Mouse (Mus musculus): ENCODE measurements around the gene Slc35e2. TPM values are rescaled to one million over a fixed set of nuclear protein-coding genes. Genes with fewer than 3 reads are reported as not detected.
"Not testable (repeated sequence)": the region's sequence is repeated elsewhere in the genome, so short reads cannot be mapped to it uniquely, and the experiment has no call there.

Slc35e2 gene
- polyA plus RNA-seq, 1 experiment from 2014 or later, result 9.5 TPM

DNA sequence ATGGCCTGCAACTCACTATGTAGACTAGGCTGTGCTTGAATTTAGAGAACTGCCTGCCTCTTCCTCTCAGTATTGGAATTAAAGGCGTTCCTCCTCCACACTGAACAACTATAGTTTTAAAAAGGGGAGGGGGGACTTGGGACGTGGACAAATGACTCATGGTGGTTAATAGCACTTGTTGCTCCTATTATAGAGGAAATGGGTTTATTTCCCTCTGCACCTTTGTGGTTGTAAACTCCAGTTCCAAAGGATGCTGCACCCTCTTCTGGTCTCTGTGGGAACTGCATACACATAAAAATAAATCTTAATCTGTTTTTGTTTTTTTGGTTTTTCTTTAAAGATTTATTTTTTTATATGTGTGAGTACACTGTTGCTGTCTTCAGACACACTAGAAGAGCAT is 33.0 kb upstream of the Slc35e2 start:
- Histone ChIP-seq H3K36me3 (no peaks in the 10 kb centered on the region), H3K4me3 (no peak overlapping the region), H3K27ac (no peak overlapping the region), H3K9me3 (no peaks in the 10 kb centered on the region), H3K27me3 (ENCODE audit: insufficient read depth, poor library complexity, severe bottlenecking) (no peaks in the 10 kb centered on the region), H3K4me1 (peaks cover 33% of the 10 kb centered on the region)
- no peak for DNase-seq (ENCODE audit: low spot score)
- WGBS, result 39% methylated on average over 2 of the region's 2 CpGs

DNA sequence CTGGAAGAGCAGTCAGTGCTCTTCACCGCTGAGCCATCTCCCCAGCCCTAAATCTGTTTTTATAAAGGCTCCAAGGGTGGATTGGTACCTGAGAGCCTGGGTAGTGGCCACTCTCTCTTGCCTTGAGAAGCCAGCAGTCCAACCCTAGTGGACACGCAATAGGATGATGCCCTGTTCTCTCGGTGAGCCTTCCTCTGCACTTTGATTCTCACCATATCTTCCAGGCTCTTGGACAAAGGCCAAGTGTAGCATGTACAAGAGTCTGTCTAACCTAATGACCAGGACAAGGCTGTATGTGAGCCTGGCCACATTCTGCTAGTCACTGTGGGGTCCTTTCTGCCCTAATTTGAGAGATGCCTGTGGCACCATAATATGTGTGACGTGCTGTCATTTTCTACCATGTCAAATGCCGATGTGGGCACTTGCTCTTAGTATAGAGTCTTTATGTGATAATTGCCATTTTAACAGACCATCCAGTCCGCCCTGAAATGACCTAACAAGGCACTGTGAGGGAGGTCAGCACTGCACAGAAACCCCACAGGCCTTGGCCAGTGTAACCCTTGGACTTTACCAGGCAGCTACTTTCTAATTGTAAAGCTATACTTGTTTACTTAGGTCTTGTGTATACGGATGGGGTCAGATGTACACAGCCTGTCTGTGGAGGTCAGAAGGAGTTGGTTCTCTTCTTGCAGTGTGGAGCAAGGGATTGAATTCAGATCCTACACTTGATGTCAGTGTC is 32.4 kb upstream of the Slc35e2 start:
- H3K27me3 ChIP-seq (ENCODE audit: insufficient read depth, poor library complexity, severe bottlenecking), result no peaks in the 10 kb centered on the region
- no peak for DNase-seq (ENCODE audit: low spot score)
- H3K27ac ChIP-seq, result no peak overlapping the region
- H3K9me3 ChIP-seq, result no peaks in the 10 kb centered on the region
- H3K4me1 ChIP-seq, result peaks cover 28% of the 10 kb centered on the region
- no peak overlapping the region for H3K4me3 ChIP-seq
- 86% methylated on average over 7 of the region's 7 CpGs for WGBS
- H3K36me3 ChIP-seq, result no peaks in the 10 kb centered on the region

DNA sequence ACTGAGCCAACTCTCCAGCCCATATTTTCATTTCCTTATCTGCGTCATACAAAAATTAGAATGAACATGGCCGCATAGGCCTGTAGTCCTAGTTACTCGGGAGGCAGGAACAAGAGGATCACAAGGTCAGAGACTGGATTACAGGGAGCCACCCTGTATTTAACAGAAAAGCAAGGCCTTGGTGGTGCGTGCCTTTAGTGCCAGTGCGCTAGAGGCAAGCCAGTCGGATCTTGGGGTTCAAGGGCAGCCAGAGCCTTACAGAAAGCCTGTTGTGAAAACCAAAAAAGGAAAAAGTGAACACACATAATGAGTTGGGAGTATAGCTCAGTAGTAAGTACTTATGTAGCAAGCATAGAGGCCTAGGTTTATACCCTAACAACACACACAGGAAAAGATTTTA is 31.4 kb upstream of the Slc35e2 start:
- no peak overlapping the region for H3K4me3 ChIP-seq
- H3K4me1 ChIP-seq, result peaks cover 18% of the 10 kb centered on the region
- no peaks in the 10 kb centered on the region for H3K9me3 ChIP-seq
- WGBS, result 88% methylated on average over 6 of the region's 6 CpGs
- no peaks in the 10 kb centered on the region for H3K27me3 ChIP-seq (ENCODE audit: insufficient read depth, poor library complexity, severe bottlenecking)
- no peaks in the 10 kb centered on the region for H3K36me3 ChIP-seq
- no peak for DNase-seq (ENCODE audit: low spot score)
- H3K27ac ChIP-seq, result no peak overlapping the region

DNA sequence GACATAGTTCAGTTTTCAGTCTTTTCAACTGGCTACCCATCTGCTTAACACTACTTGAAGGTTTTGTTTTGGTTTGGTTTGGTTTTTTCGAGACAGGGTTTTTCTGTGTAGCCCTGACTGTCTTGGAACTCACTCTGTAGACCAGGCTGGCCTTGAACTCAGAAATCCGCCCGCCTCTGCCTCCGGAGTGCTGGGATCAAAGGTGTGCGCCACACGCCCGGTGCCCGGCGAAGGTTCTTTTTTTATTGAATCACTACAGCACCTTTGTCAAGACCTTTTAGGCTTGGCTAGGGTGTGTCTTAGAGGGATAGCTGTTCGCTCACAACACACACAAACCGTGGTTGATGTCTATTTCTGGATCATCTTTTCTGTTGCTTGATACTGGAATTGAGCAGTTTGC is 30.9 kb upstream of the Slc35e2 start:
- WGBS, result 92% methylated on average over 11 of the region's 11 CpGs
- not testable (repeated sequence) for H3K36me3 ChIP-seq; DNase-seq (ENCODE audit: low spot score); H3K9me3 ChIP-seq; H3K4me3 ChIP-seq; H3K27me3 ChIP-seq (ENCODE audit: insufficient read depth, poor library complexity, severe bottlenecking); H3K27ac ChIP-seq
- peaks cover 13% of the 10 kb centered on the region for H3K4me1 ChIP-seq

DNA sequence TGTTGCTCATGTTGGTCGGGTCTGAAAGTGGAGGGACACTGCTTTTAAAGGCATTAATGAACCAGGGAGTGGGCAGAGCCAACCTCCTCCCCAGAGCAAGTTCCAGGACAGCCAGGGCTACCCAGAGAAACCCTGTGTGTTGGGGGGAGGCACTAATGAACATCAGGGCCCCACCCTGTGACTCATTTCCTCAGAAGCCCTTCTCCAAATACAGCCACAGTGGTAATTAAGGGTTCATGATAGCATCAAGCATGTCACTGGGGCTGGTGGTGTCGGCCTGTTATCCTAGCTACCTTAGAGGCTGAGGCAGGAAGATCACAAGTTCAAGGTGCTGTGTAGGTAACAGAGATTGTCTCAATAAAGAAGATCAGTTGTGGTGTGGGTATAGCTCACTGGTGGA is 29.8 kb upstream of the Slc35e2 start:
- peaks cover 7% of the 10 kb centered on the region for H3K4me1 ChIP-seq
- WGBS, result 73% methylated on average over 2 of the region's 2 CpGs
- H3K36me3 ChIP-seq, result no peaks in the 10 kb centered on the region
- no peak overlapping the region for H3K27ac ChIP-seq
- no peaks in the 10 kb centered on the region for H3K9me3 ChIP-seq
- H3K27me3 ChIP-seq (ENCODE audit: insufficient read depth, poor library complexity, severe bottlenecking), result no peaks in the 10 kb centered on the region
- H3K4me3 ChIP-seq, result no peak overlapping the region
- no peak for DNase-seq (ENCODE audit: low spot score)

DNA sequence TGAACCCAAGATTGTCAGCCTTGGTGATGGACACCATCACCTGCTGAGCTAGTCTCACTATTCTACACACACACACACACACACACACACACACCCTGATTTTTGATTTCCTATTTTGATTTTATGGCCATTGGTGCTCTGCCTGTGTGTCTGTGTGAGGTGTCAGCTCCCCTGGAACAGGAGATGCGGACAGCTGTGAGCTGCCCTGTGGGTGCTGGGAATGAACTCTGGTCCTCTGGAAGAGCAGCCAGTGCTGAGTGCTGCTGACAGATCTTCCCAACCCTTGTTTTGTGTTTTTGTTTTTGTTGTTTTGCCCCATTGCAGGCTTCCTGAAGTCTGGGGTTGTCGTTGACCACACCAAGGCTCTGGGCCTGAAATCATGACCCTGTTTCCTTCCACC is 28.1 kb upstream of the Slc35e2 start:
- Histone ChIP-seq H3K36me3 (peaks cover 13% of the 10 kb centered on the region), H3K27ac (no peak overlapping the region), H3K9me3 (no peaks in the 10 kb centered on the region), H3K4me3 (no peak overlapping the region), H3K27me3 (ENCODE audit: insufficient read depth, poor library complexity, severe bottlenecking) (no peaks in the 10 kb centered on the region), H3K4me1 (peaks cover 5% of the 10 kb centered on the region)
- DNase-seq (ENCODE audit: low spot score), result no peak
- 90% methylated on average over 2 of the region's 2 CpGs for WGBS

DNA sequence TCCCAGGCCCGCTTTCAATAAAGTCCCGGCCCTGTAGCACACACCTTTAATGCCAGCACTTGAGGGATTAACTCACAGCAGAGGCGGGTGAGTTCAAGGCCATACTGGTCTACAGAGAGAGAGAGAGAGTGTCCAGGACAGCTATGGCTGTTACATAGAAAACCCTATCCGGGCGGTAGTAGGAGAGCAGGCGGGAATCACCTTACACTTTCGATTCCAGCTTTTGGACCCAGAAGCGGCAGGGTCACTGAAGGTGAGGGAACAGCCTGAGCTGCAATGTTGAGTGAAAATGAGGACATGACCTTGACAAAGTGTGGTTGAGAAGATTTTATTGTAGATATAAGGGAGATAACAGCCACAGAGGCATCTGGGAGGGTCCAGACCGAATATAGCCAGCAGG is 27.3 kb upstream of the Slc35e2 start:
- DNase-seq (ENCODE audit: low spot score), result no peak
- H3K27me3 ChIP-seq (ENCODE audit: insufficient read depth, poor library complexity, severe bottlenecking), result no peaks in the 10 kb centered on the region
- H3K27ac ChIP-seq, result no peak overlapping the region
- H3K4me1 ChIP-seq, result peaks cover 5% of the 10 kb centered on the region
- WGBS, result 91% methylated on average over 9 of the region's 9 CpGs
- H3K36me3 ChIP-seq, result peaks cover 21% of the 10 kb centered on the region
- no peak overlapping the region for H3K4me3 ChIP-seq
- H3K9me3 ChIP-seq, result no peaks in the 10 kb centered on the region

DNA sequence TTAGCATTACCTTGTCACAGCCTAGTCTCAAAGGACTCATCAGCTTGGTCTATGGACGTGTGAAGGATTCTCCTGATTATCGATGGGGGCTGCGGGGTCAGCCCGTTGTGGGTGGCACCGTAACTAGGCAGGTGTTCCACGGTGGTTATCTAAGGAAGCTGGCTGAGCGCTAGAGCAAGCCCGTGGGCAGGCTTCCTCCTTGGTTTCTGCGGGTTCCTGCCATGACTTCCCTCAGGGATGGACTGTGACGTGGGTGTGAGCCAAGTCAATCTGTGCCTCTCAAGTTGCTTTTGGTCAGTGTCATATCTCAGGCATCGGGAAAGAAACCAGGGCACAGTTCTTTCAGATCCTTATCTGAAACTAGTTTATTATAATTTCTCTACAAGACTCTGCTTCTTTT is 26.3 kb upstream of the Slc35e2 start:
- no peak for DNase-seq (ENCODE audit: low spot score)
- H3K4me3 ChIP-seq, result no peak overlapping the region
- H3K27me3 ChIP-seq (ENCODE audit: insufficient read depth, poor library complexity, severe bottlenecking), result no peaks in the 10 kb centered on the region
- 82% methylated on average over 11 of the region's 11 CpGs for WGBS
- no peaks in the 10 kb centered on the region for H3K9me3 ChIP-seq
- H3K36me3 ChIP-seq, result peaks cover 31% of the 10 kb centered on the region
- no peak overlapping the region for H3K27ac ChIP-seq
- peaks cover 5% of the 10 kb centered on the region for H3K4me1 ChIP-seq

DNA sequence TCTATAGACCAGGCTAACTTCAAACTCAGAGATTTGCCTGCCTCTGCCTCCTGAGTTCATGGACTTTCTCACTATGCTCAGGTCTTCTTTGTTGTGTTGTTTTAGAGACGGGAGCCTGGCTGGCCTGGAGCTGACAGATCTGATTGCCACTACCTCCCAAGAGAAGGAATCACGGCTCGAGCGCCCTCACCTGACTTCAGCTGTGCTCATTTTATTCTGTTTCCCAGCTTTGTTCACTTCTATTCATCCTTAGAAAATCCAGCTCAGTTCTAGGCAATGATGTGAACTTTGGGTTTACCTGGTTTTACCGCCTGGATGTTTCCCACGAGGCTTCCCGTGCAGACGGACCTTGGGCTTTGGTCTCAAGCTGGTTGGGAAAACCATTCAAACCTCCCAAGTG is 25.7 kb upstream of the Slc35e2 start:
- Histone ChIP-seq H3K27me3 (ENCODE audit: insufficient read depth, poor library complexity, severe bottlenecking) (no peaks in the 10 kb centered on the region), H3K4me3 (no peak overlapping the region), H3K9me3 (no peaks in the 10 kb centered on the region), H3K4me1 (peaks cover 5% of the 10 kb centered on the region), H3K27ac (no peak overlapping the region), H3K36me3 (peaks cover 32% of the 10 kb centered on the region)
- 88% methylated on average over 8 of the region's 8 CpGs for WGBS
- no peak for DNase-seq (ENCODE audit: low spot score)

DNA sequence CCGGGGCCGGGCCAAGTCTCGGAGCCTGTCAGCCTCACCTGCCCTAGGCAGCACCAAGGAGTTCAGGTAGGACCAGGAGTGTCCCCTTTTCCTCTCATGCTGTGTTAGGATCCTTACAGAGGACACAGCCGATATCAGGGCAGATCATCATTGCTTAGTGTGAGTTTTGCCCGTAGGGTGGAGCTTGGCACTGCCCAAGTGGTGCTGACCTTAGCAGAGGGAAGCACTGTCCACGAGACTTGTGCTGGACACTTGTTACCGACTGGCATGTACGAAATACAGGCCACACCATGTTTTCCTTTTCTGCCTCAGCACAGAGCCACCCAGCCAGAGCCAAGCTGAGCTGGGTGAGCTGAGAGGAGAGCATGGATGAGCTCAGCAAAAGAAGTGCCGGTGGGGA is 24.1 kb upstream of the Slc35e2 start:
- no peak for DNase-seq (ENCODE audit: low spot score)
- peaks cover 36% of the 10 kb centered on the region for H3K36me3 ChIP-seq
- H3K27ac ChIP-seq, result no peak overlapping the region
- 90% methylated on average over 9 of the region's 9 CpGs for WGBS
- H3K4me1 ChIP-seq, result no peaks in the 10 kb centered on the region; the same call in 1 of the 2 replicates
- no peaks in the 10 kb centered on the region for H3K9me3 ChIP-seq
- no peaks in the 10 kb centered on the region for H3K27me3 ChIP-seq (ENCODE audit: insufficient read depth, poor library complexity, severe bottlenecking)
- H3K4me3 ChIP-seq, result no peak overlapping the region

DNA sequence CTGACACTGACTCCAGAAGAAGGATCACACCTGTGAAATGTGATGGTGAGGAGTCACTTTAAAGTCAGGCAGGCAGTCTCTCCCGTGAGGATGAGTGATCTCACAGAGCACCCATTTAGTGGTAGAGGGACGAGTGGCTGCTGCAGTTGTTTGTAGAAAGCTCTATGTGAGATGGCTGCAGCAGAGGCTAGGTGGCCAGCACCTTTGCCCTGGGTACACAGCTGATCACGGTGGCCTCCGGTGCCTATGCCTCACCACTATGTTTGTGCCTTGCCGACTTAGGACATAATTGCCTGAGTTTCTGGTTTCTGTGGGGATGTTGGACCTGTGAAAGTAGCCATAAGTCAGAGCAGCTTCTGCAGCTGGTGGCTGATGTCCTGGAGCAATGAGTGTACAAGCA is 23.5 kb upstream of the Slc35e2 start:
- no peaks in the 10 kb centered on the region; the same call in 1 of the 2 replicates for H3K4me1 ChIP-seq
- 86% methylated on average over 5 of the region's 5 CpGs for WGBS

DNA sequence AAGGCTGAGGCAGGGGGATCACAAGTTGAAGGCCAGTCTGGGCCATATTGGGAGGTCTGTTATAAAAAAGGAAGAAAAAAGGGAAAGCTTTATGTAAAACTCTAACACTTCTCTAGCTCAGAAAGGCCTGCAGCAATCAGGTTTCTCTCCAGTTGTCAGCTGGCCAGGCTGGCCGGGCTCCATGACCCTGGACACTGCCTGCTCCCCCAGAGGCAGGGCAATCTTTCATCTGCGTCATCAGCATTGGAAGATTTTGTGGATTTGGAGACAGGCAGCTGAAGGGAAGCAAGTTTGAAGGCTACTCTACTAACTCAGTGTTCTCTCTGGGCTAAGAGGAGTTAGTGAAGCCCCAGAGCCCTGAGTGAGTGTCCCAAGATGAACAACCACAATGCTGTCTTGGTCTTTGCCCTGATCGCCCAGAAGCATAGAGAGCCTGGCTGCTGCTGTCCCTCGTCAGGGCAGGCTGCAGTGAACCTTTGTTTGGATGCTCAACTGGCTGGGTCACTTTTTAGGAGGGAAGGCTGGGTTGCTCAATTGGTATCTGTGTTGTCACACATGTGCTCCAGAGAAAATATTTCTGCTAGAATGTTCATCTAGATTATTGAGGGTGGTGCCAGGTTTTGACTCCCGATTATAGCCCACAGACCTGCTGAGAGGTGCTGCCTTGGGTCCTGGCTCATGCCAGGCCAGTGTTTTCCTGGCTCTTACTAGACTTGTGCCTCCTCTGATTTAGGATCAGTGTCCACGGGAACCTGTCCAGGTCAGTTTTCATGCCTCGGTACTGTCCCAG is 22.7 kb upstream of the Slc35e2 start:
- Histone ChIP-seq H3K9me3 (no peaks in the 10 kb centered on the region), H3K4me3 (no peak overlapping the region), H3K4me1 (no peaks in the 10 kb centered on the region; the same call in 1 of the 2 replicates), H3K27ac (no peak overlapping the region), H3K36me3 (peaks cover 46% of the 10 kb centered on the region), H3K27me3 (ENCODE audit: insufficient read depth, poor library complexity, severe bottlenecking) (no peaks in the 10 kb centered on the region)
- no peak for DNase-seq (ENCODE audit: low spot score)
- WGBS, result 80% methylated on average over 7 of the region's 7 CpGs

More for the DNA sequence above, 23.5 kb upstream of the Slc35e2 start:
- H3K36me3 ChIP-seq, result peaks cover 42% of the 10 kb centered on the region
- no peaks in the 10 kb centered on the region for H3K27me3 ChIP-seq (ENCODE audit: insufficient read depth, poor library complexity, severe bottlenecking)
- no peak overlapping the region for H3K27ac ChIP-seq
- no peak for DNase-seq (ENCODE audit: low spot score)
- no peaks in the 10 kb centered on the region for H3K9me3 ChIP-seq
- H3K4me3 ChIP-seq, result no peak overlapping the region

DNA sequence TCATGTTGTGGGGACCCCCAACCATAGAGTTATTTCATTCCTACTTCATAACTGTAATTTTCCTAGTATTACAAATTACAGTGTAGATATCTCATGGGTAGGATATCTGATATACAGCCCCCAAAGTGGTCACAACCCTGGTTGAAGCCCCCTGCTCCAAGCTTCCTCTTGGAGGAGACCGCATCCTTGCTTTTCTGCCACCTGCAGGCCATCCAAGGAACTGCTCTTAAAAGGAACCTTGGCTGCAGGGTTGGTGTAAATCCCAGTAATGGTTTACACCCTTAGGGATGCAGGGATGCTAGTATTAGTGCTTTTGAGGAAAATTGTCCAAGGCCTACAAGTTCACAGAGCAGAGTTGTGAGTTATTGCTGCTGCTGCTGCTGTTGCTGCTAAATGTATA is 20.8 kb upstream of the Slc35e2 start:
- peaks cover 65% of the 10 kb centered on the region for H3K36me3 ChIP-seq
- H3K27ac ChIP-seq, result no peak overlapping the region

More for the DNA sequence above, 20.8 kb upstream of the Slc35e2 start:
- 42% methylated on average over 1 of the region's 1 CpGs for WGBS
- H3K27me3 ChIP-seq (ENCODE audit: insufficient read depth, poor library complexity, severe bottlenecking), result no peaks in the 10 kb centered on the region
- DNase-seq (ENCODE audit: low spot score), result no peak
- no peaks in the 10 kb centered on the region for H3K9me3 ChIP-seq
- H3K4me3 ChIP-seq, result no peak overlapping the region
- no peaks in the 10 kb centered on the region for H3K4me1 ChIP-seq

Data from heart, embryonic 10.5 days (tissue).